Mouse (Mus musculus) left cerebral cortex, postnatal 10 days (tissue): ENCODE results near the gene Sik1. TPM values are rescaled to one million over a fixed set of nuclear protein-coding genes. Genes with fewer than 3 reads are reported as not detected.

Source experiments
- DNase-seq, 2 experiments: peaks; one replicate each; pipeline ENCODE4 v3.0.0; 2021 to 2022; ENCODE audit warnings: low spot score in 2 of 2, mixed read lengths in 1 of 2; ENCODE audit errors: extremely low spot score in 1 of 2
- intact Hi-C: fragments of 180-260 bp; cut with DNase I; formaldehyde crosslinking; loops from one replicate; pipeline ENCODE4 v1.15.1; 2025
- total RNA-seq, 2 experiments: library from RNA; stranded (reverse); gene quantifications; 2 replicates each; pipeline ENCODE4 v1.2.3; 2021

Gene Sik1
- total RNA-seq, 2 experiments from 2014 or later, result 22.2 to 22.8 TPM

DNA sequence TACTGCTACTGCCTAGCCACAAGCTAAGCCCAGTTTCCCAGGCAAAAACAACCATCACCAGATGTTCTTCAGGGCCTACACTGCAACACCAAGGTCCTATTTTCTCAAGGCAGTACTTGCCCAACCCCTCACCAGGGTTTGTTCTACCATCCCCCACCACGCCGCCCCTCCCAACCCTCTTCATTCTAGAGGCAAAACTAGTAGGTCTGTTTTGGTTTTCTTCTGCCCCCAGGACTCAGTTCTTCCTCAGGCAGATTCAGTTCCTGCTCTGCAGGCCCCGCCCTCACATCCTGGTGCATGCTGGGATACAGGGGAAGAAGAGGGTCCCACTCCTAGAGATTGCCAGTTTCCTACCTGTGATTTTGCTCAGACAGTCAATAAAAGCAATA is 14.2 kb downstream of the Sik1 start:
- peak in 1 of 2 experiments; percentile 49 for DNase-seq
- intact Hi-C loops, result no loop called here

- intact Hi-C loops, result no loop called here
- no peak for DNase-seq
Measured at GRCm38 (mm10) chr17:31840423-31841003, 15.1 kb downstream of the Sik1 start.

DNA sequence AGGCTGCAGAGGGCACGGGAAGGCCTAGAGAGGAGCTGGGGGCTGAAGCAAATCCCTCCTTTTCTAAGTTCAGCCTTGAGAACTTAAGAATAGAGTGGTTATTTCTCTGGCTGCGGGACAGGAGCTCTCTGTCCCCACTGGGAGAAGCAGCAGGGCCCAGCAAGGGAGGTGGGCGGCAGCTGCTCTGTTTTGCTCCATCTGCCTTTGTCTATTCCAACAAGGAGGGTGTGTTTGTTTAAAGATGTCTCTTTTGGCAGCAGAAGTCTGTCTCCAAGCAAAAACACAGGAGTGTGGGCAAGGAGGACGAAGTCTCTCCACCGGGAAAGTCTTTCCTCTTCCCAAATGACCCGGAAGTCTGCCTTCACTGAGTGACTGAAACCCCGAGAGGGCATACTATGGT is 18.8 kb downstream of the Sik1 start:
- intact Hi-C loops, result no loop called here
- DNase-seq, result peak; percentile 47 to 49

- intact Hi-C loops, result no loop called here
Measured at GRCm38 (mm10) chr17:31836264-31836607, 19.4 kb downstream of the Sik1 start.

GRCm38 (mm10) chr17:31835528-31836263 is 19.9 kb downstream of the Sik1 start:
- DNase-seq, result no peak
- intact Hi-C loops, result no loop called here

More at GRCm38 (mm10) chr17:31836264-31836607, 19.4 kb downstream of the Sik1 start:
- no peak for DNase-seq

DNA sequence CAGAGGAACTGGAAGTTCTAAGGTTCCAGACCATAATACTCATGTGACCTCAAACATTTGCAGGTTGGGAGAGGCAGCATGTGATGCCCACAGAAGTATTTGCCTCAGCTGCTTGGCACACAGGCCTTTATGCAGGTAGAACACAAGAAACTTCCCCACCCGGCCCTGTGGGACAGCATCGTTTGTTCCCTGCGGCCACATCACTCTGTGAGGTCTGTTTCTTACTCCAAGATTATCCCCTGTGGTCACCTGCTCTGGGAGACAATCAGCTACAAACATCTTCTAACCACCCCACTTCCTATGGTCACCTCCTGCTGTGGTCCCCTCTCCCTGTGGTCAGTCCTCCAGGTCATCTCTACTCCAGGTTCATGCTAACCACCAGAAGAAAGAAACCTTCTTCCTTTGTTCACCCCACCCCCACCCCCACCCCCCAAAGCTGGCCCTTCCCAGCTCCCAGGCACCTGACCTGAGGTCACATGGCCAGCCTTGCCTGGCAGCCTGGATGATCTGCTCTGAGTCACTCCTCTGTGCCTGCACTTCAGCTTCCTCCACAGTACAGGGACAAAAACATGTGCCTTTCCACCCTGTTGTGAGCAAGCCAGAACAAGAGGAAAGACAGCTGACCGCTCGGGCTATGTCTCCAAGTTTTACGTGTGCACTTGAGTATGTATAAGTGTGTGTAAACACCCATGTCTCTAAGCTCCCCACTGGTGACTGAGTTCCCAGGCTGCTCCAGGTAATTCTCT is 21.1 kb downstream of the Sik1 start:
- intact Hi-C loops, result no loop called here
- DNase-seq, result no peak

- peak in 1 of 2 experiments; percentile 73 for DNase-seq
- intact Hi-C loops, result no loop called here
Measured at GRCm38 (mm10) chr17:31833752-31834151, 21.9 kb downstream of the Sik1 start.

GRCm38 (mm10) chr17:31832577-31832964 is 23.0 kb downstream of the Sik1 start:
- intact Hi-C loops, result no loop called here
- DNase-seq, result no peak

GRCm38 (mm10) chr17:31831866-31832576 is 23.6 kb downstream of the Sik1 start:
- DNase-seq, result no peak
- intact Hi-C loops, result no loop called here

GRCm38 (mm10) chr17:31831097-31831865 is 24.3 kb downstream of the Sik1 start:
- no peak for DNase-seq
- intact Hi-C loops, result no loop called here

- intact Hi-C loops, result no loop called here
- DNase-seq, result no peak
Measured at GRCm38 (mm10) chr17:31830506-31831075, 25.0 kb downstream of the Sik1 start.

- intact Hi-C loops, result no loop called here
- no peak for DNase-seq
Measured at GRCm38 (mm10) chr17:31828916-31829315, 26.7 kb downstream of the Sik1 start.

DNA sequence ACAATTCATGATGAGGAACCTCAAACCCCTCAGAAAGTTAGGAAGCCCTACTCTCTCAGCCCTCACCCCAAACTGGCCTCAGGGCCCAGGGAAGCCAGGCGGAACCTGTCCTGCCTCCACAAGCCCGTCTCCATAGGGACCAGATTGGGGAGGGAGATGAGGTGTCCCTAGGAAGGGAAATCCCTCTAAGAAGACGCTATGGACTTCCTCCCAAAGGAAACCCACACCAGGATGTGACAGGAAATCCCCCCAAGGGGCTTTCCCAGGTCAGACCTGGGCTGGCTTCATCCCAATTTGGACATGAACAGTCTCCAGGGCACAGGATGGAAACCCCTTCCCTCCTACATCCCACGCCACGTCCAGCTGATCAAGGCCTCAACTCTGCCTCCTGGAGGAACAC is 27.5 kb downstream of the Sik1 start:
- intact Hi-C loops, result no loop called here
- peak in 1 of 2 experiments; percentile 52 for DNase-seq

- intact Hi-C loops, result no loop called here
- DNase-seq, result peak in 1 of 2 experiments; percentile 87
Measured at GRCm38 (mm10) chr17:31827206-31827605, 28.4 kb downstream of the Sik1 start.

DNA sequence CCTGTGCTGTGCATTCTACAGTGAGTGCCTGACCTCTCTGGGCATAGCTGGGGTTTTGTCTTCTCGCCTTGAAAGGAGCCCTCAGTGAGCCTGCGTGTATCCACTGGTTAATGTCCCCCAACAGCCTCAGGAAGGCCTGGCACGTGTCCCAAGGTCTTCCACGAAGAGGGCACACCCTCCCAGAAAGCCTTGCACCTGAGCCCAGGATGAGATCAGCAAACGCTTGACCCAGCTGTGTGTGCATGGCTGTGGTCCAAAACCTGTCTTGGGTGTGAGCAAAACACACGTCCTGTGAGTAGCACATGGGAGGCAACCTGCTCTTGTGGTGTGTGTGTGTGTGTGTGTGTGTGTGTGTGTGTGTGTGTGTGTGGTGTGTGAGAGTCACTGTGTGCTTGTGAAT is 28.9 kb downstream of the Sik1 start:
- peak in 1 of 2 experiments; percentile 73 for DNase-seq
- intact Hi-C loops, result no loop called here

GRCm38 (mm10) chr17:31825678-31826077 is 29.9 kb downstream of the Sik1 start:
- intact Hi-C loops, result no loop called here
- DNase-seq, result no peak

GRCm38 (mm10) chr17:31824812-31825211 is 30.8 kb downstream of the Sik1 start:
- no peak for DNase-seq
- intact Hi-C loops, result no loop called here

- no peak for DNase-seq
- intact Hi-C loops, result no loop called here
Measured at GRCm38 (mm10) chr17:31821136-31821933, 34.3 kb downstream of the Sik1 start.
